Mouse (Mus musculus) skeletal muscle tissue, adult 2 months (tissue): Measurements from ENCODE around the gene 1810009A15Rik.
"Not testable (repeated sequence)": the region's sequence is repeated elsewhere in the genome, so short reads cannot be mapped to it uniquely, and the experiment has no call there.

Source experiments
- DNase-seq: peaks from one replicate; pipeline ENCODE4 v3.0.0-alpha.2; 2012; ENCODE audit warnings: low read depth, low spot score

1810009A15Rik gene

DNA sequence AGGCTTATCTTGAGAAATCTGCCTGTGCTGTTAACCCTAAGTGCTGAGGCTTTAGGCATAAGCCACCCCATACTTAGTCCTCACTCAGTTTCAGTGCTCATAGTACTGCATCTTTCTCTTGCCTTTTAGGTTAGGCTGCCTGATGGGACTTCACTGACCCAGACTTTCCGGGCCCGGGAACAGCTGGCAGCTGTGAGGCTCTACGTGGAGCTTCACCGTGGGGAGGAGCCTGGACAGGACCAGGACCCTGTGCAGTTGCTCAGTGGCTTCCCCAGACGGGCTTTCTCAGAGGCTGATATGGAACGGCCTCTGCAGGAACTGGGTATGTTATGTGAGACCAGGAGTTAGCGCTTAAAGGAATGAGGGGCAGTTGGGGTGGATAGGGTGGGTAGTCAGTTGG, 13.6 kb upstream of the 1810009A15Rik start:
- no peak for DNase-seq

DNA sequence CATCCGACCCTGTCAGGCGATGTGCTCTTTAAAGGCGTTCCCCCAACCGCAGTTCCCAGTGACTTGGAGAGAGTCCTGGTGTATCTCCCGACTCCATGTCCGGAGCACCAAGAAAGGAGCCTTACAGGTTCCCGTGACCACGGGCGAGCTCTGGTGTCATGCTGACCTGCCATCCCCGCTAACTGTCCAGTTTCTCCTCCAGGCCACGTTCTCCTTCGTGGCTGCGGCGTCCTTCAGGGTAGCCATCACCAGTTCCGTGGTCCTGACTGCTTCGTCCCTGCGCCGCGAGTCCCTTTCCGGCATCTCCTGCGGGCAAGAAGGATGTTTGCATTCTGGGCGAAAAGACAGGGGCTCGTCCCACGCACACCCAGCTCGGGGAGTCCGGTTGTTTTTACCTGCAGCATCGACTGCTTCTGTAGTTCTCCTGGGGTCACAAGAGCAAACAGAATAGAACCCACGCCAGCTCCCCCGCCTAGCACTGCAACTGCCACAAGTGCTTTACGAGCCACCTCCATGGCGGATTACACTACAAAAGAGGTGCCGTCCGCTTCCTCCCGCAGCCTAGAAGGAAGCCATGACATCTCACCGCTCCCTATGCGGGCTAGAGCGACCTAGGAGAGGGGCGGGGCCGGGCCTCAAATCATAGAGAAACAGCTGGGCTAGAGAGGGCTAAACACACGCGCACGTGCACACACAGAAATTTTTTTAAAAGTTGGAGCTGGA, 8.2 kb upstream of the 1810009A15Rik start, which contains the start of gene Uqcc3:
Gene Uqcc3 (minus strand): TSS at position 613 of the 723 bp plus-strand sequence.
- DNase-seq = peak; percentile 71

DNA sequence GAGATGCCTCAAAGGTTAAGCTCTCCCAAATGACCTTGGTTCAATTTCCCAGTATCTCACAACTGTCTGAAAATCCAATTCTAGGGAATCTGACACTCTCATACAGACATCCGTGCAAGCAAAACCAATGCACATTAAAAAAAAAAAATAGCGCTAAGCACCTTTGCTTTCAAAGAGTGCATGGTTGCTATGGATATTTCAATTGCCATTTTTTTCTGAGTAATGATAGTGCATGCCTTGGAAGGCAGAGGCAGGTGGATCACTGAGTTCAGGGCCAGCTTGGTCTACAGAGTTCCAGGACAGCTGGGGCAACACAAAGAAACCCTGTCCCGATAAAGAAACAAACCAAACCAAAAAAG, 7.6 kb upstream of the 1810009A15Rik start:
- DNase-seq = no peak

DNA sequence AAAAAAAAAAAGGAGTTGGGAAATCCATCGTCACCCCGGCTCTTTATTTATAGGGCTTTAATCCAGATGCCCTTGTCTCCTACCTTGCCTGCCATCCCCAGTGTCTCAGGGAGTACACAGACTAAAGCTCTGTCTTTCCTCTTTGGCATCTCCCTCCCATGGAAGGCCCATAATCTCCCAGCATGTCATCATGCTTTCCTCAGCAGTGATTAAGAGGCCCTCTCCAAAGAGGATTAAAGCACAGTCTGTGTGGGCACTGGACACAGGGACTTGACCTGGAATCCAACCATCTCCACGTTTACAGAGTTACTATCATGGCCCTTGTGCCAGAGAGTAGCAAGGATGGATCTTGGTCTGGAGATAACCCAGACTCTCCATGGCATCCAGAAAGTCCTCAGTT, 5.0 kb upstream of the 1810009A15Rik start, which contains the start of the genes Lbhd1 and Gm49403:
Gene Lbhd1 (plus strand): TSS at position 117 of the 400 bp plus-strand sequence.
Gene Gm49403 (plus strand): TSS at position 315 of the 400 bp plus-strand sequence.
- no peak for DNase-seq

DNA sequence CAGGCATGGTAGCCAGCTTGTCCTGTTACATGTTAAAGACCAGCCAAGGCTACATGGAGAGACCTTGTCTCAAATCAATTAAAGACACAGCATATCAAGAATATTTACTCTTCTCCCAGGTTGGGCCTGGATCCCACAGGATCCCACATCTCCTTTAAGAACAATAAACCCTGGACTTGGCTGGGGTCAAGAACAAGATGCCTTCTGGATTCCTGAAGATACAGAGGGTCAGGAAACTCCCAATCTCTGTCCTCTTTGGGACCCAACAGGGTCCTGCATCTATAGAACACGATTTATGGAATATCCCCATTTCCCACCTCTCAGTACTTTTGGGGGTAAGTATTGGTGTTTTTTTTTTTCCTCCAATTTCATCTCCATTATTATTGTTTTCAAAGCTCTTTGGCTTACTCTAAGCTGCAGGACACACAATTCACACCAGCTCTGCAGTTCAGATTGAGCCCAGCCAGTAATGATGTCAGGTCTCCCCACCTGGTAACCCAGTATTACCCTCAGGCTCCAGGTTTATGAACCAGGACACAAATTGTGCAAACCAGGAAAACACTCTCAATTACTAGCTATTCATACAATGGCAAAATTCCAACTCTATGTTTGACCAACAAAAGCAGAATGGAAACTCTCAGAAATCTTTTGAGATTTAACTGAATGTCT, 1.6 kb upstream of the 1810009A15Rik start:
- no peak for DNase-seq

DNA sequence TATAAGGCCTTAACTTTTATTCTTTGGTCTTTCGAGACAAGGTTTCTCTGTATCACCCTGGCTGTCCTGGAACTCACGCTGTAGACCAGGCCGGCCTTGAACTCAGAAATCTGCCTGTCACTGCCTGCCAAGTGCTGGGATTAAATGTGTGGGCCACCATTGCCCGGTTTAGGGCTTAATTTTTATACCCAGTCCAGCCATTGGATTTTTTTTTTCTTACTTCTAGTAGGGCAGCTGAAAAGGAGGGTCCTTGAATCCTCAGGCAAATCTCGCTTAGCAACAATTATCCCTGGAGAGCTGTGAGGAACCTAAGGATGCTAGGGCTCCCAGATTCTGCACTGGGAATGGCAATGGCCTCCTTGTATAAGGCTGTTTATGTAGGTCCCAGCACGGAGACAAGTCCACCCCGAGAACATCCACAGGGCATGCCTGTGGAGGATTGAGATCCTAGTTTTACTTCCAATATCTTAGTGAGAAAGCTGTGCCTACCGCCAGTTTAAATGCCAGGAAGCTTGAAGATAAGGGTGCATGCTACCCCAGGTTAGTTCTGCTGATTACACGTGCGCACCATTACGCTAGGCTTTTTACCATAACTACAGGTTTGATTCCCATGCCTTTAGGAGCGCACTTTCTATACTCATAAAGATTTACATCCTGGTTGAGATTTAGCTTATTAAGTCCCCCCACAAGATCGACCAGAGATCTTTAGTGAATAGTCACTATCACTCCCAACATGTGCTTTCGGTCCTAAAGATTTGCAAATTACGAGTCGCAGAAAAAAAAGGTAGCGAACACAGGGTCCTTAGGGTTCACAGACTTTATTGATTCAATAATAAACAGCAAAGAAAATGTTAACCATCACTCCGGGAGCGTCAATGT, 829 bp upstream of the 1810009A15Rik start:
- no peak for DNase-seq

DNA sequence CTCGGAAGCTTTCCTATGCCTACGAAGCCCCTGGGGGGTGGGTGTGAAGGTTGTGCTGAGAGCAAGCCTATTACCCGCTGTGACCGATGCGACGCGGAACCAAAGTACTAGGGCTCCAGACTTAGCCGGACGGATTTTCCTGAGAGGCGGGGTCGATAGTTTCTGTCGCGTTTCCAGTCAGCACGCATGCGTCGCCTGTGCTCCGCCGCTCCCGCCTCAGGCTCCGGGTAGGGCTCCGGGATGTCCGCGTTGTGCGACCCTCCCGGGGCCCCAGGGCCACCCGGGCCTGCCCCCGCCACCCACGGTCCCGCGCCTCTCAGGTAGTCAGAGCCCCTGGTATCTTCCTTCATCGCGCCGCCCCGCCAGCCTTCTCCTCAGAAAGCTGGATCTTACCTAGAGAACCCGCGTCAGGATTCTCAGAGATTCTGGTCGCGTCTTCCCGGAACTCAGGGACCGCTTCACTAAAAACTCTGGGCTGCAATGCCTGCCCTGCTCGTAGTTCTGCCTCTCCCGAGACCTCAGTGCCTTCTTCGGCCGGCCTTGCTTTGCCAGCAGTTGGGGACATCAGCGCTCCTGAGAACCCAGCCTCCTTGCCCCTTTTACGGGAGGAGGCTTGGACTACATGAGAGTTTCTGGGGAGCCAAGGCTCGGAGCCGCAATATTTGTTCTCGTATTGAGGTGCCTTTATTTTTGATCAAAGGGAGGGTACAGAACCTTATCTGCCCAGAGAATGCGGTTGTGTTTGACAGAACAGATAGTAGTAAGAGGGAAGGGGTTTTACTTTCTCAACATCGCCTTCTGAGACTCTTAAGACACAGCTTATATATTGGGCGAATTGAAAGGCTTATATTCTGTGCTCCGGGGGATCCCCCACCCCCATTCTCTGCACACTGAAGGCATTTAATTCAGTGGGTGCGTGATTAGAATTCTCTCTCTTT, 4.4 kb downstream of the 1810009A15Rik start, which contains the start of gene Ints5:
Gene Ints5 (plus strand): TSS at position 177 of the 938 bp plus-strand sequence.
- peak; percentile 70 for DNase-seq

DNA sequence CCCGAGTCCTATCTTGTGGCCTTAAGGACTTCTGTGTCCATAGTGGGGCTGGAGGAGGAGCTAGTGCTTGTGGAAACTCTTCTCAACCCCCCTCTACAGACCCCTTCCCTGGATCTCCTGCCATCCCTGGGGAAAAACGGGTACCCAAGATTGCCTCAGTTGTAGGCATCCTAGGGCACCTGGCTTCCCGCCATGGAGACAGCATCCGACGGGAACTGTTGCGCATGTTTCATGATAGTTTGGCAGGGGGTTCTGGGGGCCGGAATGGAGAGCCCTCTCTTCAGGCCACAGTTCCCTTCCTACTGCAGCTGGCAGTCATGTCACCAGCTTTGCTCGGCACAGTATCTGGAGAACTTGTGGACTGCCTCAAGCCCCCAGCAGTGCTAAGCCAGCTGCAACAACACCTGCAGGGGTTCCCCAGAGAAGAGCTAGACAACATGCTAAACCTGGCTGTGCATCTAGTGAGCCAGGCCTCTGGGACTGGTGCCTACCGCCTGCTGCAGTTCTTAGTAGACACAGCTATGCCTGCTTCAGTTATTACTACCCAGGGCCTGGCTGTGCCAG, 6.8 kb downstream of the 1810009A15Rik start:
- DNase-seq = no peak

DNA sequence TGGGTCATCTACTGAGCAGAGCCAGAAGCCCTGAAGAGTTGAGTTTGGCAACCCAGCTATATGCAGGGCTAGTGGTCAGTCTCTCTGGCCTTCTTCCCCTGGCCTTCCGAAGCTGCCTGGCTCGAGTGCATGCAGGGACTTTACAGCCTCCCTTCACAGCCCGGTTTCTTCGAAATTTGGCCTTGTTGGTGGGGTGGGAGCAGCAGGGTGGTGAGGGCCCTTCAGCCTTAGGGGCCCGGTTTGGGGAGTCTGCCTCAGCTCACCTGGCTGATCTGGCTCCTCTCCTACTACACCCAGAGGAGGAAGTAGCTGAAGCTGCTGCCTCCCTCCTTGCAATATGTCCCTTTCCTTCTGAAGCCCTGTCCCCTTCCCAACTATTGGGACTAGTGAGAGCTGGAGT, 7.6 kb downstream of the 1810009A15Rik start:
- not testable (repeated sequence) for DNase-seq

DNA sequence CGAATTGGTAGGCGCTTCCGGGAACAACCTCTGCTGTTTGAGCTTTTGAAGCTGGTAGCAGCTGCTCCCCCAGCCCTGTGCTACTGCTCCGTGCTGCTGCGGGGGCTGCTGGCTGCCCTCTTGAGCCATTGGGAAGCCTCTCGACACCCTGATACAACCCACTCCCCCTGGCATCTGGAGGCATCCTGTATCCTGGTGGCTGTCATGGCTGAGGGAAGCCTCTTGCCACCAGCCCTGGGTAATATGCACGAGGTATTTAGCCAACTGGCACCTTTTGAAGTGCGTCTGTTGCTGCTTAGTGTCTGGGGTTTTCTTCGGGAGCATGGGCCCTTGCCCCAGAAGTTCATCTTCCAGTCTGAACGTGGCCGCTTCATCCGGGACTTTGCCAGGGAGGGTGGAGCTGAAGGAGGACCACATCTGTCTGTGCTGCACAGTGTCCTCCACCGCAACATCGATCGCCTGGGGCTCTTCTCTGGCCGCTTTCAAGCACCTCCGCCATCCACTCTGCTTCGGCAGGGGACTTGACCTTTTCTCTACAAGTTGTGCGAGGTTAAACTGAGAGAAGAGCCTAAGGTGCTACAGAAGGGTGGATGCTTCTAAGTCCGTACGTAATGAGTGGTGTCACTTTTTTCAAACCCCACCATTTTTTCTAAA, 8.7 kb downstream of the 1810009A15Rik start:
- DNase-seq = not testable (repeated sequence)

DNA sequence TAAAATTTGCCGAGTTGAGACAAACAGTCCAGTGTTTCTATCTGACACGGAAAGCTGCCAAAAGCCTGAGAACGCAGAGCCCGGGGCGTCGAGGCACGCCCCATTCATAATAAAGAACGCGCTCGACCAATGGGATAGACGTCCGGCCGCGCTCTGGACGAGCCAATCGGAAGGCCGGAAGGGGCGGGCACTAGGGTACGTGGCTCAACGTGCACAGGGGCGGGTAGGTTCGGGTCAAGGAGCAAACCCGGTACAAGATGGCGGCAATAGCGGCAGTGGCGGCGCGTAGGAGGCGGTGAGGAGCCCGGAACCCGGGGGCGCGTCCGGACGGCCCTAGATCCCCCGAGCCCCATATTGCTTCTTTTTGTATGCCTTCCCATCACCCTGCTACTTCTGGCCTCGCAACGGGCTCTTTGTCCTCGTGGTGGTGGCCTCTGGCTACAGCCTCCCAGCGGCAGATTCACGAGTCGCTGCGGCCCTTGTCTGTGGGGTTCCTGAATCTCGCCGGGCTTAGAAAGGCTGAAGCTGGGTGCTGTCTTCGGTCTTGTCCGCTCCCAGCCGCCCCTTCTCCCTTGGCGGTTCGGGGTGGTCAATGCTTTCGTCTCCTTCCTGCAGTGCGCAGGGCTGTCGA, 9.3 kb downstream of the 1810009A15Rik start, which contains the start of gene Ganab:
Gene Ganab (plus strand): TSS at position 207 of the 631 bp plus-strand sequence.
- peak; percentile 92 for DNase-seq

DNA sequence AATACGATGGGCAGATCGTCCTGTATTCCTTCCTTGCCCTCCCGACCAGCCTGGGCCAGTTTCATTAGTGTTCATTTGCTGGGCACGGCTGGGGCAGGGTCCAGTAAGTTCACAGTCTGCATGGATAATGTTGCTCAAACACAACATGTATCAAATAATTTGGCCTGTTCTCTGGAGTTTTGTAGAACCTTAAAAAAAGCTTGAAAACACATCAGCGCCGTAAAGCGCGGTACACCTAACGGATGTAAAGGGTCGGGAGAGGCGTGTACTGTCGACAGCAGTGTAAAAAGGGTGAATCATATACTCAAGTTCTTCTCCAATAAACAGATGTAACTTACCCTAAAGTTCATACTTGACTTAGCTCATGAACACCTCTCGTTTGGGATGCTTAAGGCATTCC, 9.9 kb downstream of the 1810009A15Rik start:
- no peak for DNase-seq

DNA sequence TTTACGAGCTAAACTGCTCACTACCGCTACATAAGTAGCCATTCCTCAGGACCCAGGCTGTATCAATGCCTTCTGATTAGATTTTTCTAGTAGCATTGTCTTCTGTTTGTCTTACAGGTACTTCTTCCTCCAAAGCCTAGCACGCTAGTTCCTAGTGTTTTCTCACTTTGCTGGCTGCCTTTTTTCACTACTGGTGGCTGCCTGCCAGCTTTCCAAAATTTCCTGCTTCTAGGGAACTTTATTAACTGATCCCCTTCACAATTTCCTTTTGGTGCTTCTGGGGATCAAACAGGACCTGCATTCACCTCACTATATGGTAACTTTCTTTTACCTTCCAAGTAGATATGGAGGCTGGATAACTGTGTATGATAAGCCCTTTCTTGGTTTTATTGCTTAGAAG, 10.4 kb downstream of the 1810009A15Rik start:
- no peak for DNase-seq

DNA sequence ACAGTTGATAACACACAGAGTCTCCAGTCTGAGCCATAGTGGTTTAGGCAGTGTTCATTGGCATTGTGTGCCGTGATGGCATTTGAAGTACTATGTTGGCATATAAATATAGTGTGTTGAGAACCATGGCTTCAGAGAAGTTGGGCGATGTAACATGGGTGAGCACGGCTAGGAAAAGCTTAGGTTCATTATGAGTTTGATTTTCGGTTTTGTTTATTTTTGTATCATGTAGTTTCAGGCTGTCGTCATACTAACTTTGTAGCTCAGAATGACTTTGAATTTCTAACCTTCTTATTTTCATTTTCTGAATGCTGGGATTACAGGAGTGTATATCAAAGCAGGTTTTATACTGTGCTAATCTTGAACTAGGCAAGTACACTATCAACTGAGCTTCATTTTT, 14.8 kb downstream of the 1810009A15Rik start:
- DNase-seq = no peak

DNA sequence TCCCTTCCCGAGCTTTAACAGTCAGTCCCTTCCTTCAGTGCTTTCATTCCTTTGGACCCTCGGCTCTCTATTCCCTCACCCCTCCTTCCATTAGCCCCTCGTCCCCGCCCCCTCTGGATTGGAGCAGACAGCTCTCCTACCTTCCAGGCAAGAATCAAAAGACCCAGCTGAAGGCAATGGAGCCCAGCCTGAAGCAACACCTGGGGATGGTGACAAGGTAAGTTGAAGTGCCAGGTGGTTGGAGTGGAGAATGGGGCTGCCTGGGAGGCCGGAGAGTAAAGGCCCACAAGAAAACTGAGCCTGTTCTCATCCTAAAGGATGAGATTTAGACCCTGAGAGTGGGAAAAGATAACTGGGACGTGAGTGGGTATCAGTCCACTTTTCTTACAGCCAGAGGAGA, 19.9 kb downstream of the 1810009A15Rik start:
- DNase-seq = no peak

DNA sequence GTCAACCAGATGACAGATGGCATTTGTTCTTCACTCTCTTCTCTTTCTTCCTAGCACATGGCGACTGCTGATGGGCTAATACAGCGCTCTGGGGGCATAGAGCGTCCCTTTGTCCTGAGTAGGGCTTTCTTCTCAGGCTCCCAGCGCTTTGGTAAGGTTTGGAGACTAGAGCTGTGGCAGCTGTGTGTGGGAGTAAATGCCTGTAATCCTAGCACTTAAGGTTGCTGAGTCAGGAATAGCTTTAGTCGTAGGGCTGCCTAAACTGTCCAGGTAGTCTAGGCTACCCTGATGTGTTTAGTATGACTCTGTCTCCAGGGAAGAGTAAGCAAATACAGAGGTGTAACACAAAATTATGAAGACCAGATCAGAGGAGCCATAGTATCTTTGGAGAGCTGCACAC, 23.2 kb downstream of the 1810009A15Rik start:
- no peak for DNase-seq

DNA sequence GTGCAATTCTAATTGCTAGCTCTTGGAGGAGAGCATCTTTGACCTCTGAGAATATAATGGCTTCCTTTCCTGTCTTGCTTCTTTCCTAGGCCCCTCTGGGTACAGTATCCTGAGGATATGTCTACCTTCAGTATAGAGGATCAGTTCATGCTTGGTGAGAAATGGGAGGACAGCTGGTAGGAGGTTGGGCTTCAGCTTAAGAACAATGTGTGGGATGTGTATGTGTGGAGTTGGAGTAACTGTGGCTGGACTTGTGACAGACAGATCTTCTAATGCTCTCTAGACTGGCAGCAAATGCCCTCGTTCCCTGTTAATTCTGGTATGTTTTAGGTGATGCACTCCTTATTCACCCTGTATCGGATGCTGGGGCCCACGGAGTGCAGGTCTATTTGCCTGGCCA, 25.6 kb downstream of the 1810009A15Rik start:
- DNase-seq = no peak

DNA sequence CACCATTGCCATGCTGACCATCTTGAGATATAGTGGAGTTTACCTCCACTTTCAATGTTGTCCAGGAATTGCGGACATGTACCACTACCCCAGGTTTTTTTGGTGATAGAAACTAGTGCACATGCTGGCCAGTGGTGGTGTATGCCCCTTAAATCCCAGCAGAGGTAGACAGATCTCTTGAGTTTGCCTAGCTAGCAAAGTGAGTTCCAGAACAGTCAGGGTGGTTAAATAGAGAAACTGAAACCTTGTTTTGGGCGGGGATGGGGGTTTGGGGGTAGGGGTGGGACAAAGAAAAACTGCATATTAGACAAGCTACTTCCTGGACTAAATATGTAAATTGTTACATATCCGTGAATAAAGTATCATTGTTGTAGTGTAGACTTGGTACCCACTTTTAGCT, 30.3 kb downstream of the 1810009A15Rik start:
- DNase-seq = no peak

DNA sequence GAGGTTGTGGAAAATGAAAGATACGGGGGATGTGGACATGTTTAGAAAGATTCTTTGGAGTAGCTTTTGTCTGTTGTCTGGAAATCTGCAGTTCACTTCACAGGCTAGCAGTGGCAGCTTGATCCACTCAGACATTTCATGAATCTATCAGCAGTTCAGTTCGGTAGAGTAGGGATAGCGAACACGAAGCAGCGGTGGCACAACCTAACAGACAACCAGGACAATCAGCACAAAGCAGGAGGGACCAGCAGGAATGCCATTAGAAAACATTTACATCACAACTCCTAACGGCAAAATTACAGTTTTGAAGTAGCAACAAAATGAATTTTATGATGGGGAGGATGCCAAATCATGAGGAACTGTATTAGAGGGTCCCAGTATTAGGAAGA, 31.0 kb downstream of the 1810009A15Rik start:
- DNase-seq = no peak
